Mouse (Mus musculus): ENCODE measurements around the gene Tulp3.
A peak's percentile ranks its signal among the peaks of the same experiment; 100 is the strongest.
"Not testable (repeated sequence)": the region's sequence is repeated elsewhere in the genome, so short reads cannot be mapped to it uniquely, and the experiment has no call there.

Tulp3 gene

GRCm38 (mm10) chr6:128358999-128359398, 3.3 kb upstream of the Tulp3 start:
- DNase-seq (ENCODE audit: low spot score in 2 of 2) = peak in 1 of 2 experiments; percentile 29

- DNase-seq (ENCODE audit: low spot score in 2 of 2) = peak; percentile 24 to 39
These were observed 410 bp downstream of the Tulp3 start for GRCm38 (mm10) chr6:128355201-128355681.

GRCm38 (mm10) chr6:128354140-128354539, 1.5 kb downstream of the Tulp3 start:
- DNase-seq (ENCODE audit: low spot score in 2 of 2) = no peak

- DNase-seq (ENCODE audit: low spot score in 2 of 2) = no peak
These were observed 5.9 kb downstream of the Tulp3 start for GRCm38 (mm10) chr6:128349711-128350110.

DNA sequence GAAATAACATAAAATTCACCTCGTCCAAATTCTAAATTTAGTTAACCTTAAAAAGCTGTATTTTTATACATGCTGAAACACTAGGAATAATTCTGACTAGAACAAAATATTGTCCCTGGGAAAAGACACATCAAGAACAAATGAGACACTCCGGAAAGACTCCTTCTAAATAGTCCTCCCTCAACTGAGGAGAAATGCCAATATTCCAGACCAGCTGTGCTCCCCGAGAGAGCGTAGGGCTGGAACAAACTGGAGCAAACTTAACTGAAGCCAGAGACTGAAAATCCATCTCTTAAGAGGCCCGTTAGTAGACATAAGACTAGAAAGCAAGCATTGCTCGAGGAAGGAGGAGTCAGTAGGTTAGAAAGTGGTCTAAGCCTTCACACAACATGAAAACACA, 8.9 kb downstream of the Tulp3 start:
- peak in 1 of 2 experiments; percentile 30 for DNase-seq (ENCODE audit: low spot score in 2 of 2)

GRCm38 (mm10) chr6:128345623-128346022, 10.0 kb downstream of the Tulp3 start:
- DNase-seq (ENCODE audit: low spot score in 2 of 2) = no peak

DNA sequence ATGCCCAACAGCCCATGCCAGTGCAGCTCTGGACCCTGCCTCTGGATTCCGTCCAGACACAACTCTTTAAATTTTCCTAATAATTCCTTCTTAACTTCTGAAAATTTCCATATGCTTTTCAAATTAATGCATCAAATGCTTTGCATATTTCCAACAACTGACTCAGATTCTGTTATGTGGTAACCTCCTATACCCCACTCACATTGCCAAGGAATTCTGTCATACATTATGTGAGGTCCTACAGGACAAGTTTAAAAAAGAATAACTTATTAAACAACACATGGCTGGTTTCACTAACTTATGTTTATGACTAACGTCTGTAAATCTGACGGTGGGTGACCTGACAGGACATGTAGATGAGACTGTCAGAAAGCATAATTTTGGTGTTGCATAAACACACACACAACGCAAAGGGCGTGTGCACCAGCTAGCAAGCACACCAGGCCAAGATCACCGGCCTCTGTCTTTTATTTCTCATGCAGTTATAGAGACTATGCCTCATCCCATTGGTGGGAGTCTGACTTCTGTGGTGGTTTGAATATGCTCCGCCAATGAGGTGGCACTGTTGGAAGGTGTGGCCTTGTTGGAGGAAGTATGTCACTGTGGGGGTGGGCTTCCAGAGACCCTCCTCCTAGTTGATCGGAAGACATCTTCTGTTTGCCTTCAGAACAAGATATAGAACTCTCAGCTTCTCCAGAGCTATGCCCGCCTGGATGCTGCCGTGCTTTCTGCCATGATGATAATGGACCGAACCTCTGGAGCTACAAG, 13.5 kb downstream of the Tulp3 start:
- no peak for DNase-seq (ENCODE audit: low spot score in 2 of 2)

GRCm38 (mm10) chr6:128338876-128339275, 16.8 kb downstream of the Tulp3 start:
- DNase-seq (ENCODE audit: low spot score in 2 of 2) = no peak

- no peak for DNase-seq (ENCODE audit: low spot score in 2 of 2)
These were observed 18.2 kb downstream of the Tulp3 start for GRCm38 (mm10) chr6:128337467-128337866.

- DNase-seq (ENCODE audit: low spot score in 2 of 2) = peak; percentile 31
These were observed 21.1 kb downstream of the Tulp3 start for GRCm38 (mm10) chr6:128334397-128335124.

GRCm38 (mm10) chr6:128318317-128318716, 37.3 kb downstream of the Tulp3 start:
- DNase-seq (ENCODE audit: low spot score in 2 of 2) = peak in 1 of 2 experiments; percentile 53

- no peak for DNase-seq (ENCODE audit: low spot score in 2 of 2)
These were observed 40.1 kb downstream of the Tulp3 start for GRCm38 (mm10) chr6:128315597-128315996.

GRCm38 (mm10) chr6:128314796-128315195, 40.9 kb downstream of the Tulp3 start:
- no peak for DNase-seq (ENCODE audit: low spot score in 2 of 2)

GRCm38 (mm10) chr6:128308311-128308710, 47.3 kb downstream of the Tulp3 start:
- peak in 1 of 2 experiments; percentile 33 for DNase-seq (ENCODE audit: low spot score in 2 of 2)

DNA sequence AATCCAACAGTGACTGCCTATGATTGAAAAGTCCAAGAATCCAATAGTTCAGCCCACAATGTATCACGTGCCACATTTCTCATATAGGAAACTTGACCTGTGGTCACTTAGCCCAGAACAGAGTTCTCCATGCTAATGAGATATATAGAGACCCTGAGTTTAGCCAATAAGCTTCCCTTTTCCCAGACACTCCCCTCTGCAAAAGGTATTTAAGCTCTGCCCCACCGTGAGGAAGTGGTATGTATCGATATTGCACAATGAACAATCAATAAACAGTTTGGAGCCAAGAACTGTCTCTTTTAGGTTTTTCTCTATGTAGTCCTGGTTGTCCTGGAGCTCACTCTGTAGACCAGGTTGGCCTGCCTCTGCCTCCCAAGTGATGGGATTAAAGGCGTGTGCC, 50.9 kb downstream of the Tulp3 start:
- no peak for DNase-seq (ENCODE audit: low spot score in 2 of 2)

- not testable (repeated sequence) for DNase-seq (ENCODE audit: low spot score in 2 of 2)
These were observed 53.0 kb downstream of the Tulp3 start for GRCm38 (mm10) chr6:128302640-128303039.

- DNase-seq (ENCODE audit: low spot score in 2 of 2) = no peak
These were observed 53.8 kb downstream of the Tulp3 start for GRCm38 (mm10) chr6:128301891-128302290.

- no peak for DNase-seq (ENCODE audit: low spot score in 2 of 2)
These were observed 54.2 kb downstream of the Tulp3 start for GRCm38 (mm10) chr6:128301458-128301857.

- DNase-seq (ENCODE audit: low spot score in 2 of 2) = peak; percentile 73 to 79
These were observed 55.3 kb downstream of the Tulp3 start, which contains the start of gene Tead4 for GRCm38 (mm10) chr6:128300134-128301001. Gene Tead4 (minus strand): TSS chr6:128300823.

GRCm38 (mm10) chr6:128299292-128300133, 56.1 kb downstream of the Tulp3 start:
- no peak for DNase-seq (ENCODE audit: low spot score in 2 of 2)

DNA sequence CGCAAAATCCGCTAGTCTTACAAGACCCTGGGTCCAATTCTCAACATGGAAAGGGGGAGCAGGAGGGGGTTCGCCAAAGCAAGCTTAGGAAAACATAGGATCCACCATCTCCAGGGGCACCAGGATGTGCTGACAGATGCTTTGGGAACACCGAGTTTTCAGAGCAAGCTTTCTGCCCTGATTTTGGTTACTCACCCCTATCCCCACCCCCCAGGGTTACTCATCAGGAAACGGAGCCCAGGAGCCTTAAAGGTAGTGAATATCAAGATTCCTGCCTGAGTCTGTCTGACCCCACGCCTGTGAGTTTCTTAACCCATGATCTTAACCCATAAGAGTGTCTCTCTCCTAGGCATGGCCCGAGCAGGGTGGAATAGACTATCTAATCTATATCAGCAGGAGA, 57.4 kb downstream of the Tulp3 start:
- DNase-seq (ENCODE audit: low spot score in 2 of 2) = no peak
